In the genomic region with DNA sequence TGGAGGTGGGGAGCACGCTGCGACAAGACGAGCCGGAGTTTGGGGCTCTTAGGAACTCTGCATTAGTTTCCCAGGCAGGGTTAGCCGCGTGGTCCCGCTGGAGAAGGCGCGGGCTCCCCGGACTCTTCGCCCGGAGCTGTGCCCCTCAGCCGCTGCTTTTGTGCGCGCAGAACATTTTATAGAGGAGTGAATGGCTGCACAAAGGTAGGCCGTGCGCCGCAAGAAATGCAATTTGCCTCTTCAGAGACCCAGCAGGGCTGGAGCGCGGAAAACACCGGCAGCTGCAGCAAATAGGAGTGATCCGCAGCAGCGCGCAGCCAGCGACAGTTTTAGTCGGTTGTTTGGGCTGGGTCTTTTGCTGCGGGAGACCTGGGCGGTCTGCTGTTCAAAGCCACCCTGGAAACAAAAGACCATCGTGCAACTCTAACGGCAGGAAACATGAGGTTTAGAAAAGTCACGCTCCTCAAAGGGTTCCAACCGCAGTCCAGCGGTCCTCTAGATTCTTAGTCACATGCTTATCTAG, we compare ENCODE assay signal across 8 mouse cellular contexts. TPM values are rescaled to one million over a fixed set of nuclear protein-coding genes. Genes with fewer than 3 reads are reported as not detected.
DNase-seq lines count a peak whose midpoint lies in the region; ATAC-seq and TF ChIP-seq lines count a peak whose summit lies in the region.

A gene (minus strand): TSS at position 325 of the 523 bp plus-strand sequence.

- DNase-seq in kidney, adult 9 months = no peak
- no peak for DNase-seq in G1E (ENCODE audit: low spot score)
- DNase-seq in embryo, embryonic 9.5 days (ENCODE audit: extremely low spot score) = peak; percentile 70
- no peak for DNase-seq in heart, postnatal 4 days
- DNase-seq in MN1 (ENCODE audit: low spot score) = no peak

- H3K36me3 ChIP-seq in kidney, embryonic 14.5 days (ENCODE audit: control insufficient read depth, insufficient read depth, low read length) = no peaks in the 10 kb centered on the region
- H3K36me3 ChIP-seq in G1E (replicated peaks) = no peaks in the 10 kb centered on the region
- H3K36me3 ChIP-seq in limb, embryonic 13.5 days = no peaks in the 10 kb centered on the region
- H3K36me3 ChIP-seq in neural tube, embryonic 13.5 days = no peaks in the 10 kb centered on the region

- TF ChIP-seq CTCF in G1E (IDR thresholded peaks at IDR 0.05; ENCODE audit: low read depth, low read length) = no peak

- H3K9ac ChIP-seq in kidney, embryonic 14.5 days (ENCODE audit: low read depth, low read length) = peak within 1 kb of the TSS; percentile 23; the same call in 1 of the 2 replicates
- peak within 1 kb of the TSS; percentile 64 for H3K9ac ChIP-seq in limb, embryonic 13.5 days
- H3K9ac ChIP-seq in neural tube, embryonic 13.5 days = peak within 1 kb of the TSS; percentile 72

- no peaks in the 10 kb centered on the region for H3K4me1 ChIP-seq in kidney, embryonic 14.5 days (ENCODE audit: control insufficient read depth, insufficient read depth, low read length)
- H3K4me1 ChIP-seq in G1E (ENCODE audit: insufficient read depth, low read depth, low read length) = no peaks in the 10 kb centered on the region
- 0 out of 2 replicates have a peak, but pooled peaks cover 6% of the 10 kb centered on the region for H3K4me1 ChIP-seq in limb, embryonic 13.5 days
- H3K4me1 ChIP-seq in neural tube, embryonic 13.5 days (replicated peaks) = peaks cover 29% of the 10 kb centered on the region

- H3K27ac ChIP-seq in kidney, embryonic 14.5 days (ENCODE audit: low read depth, low read length) = no peak within 1 kb of the TSS
- H3K27ac ChIP-seq in limb, embryonic 13.5 days = no peak within 1 kb of the TSS
- H3K27ac ChIP-seq in neural tube, embryonic 13.5 days (replicated peaks) = peak within 1 kb of the TSS; percentile 61

- H3K4me2 ChIP-seq in kidney, embryonic 14.5 days (replicated peaks; ENCODE audit: low read depth, low read length) = peak within 1 kb of the TSS; percentile 56
- H3K4me2 ChIP-seq in limb, embryonic 13.5 days (replicated peaks) = peak within 1 kb of the TSS; percentile 85
- peak within 1 kb of the TSS; percentile 86 for H3K4me2 ChIP-seq in neural tube, embryonic 13.5 days

- ATAC-seq in kidney, embryonic 14.5 days (ENCODE audit: low FRiP score, low TSS enrichment) = peak; percentile 75; the same call in 1 of the 2 replicates
- ATAC-seq in G1E (ENCODE audit: extremely low read depth, insufficient number of reproducible peaks, low FRiP score, poor library complexity, severe bottlenecking) = no peak
- ATAC-seq in limb, embryonic 13.5 days (ENCODE audit: low FRiP score, low read depth) = peak; percentile 69
- peak; percentile 78 for ATAC-seq in neural tube, embryonic 13.5 days (ENCODE audit: low read depth)

- H3K27me3 ChIP-seq in kidney, embryonic 14.5 days (ENCODE audit: control insufficient read depth, insufficient read depth, low read length) = peaks cover 22% of the 10 kb centered on the region; the same call in 1 of the 2 replicates
- H3K27me3 ChIP-seq in G1E (ENCODE audit: insufficient read depth, low read length) = peaks cover 29% of the 10 kb centered on the region
- peaks cover 34% of the 10 kb centered on the region for H3K27me3 ChIP-seq in limb, embryonic 13.5 days
- H3K27me3 ChIP-seq in neural tube, embryonic 13.5 days = peaks cover 9% of the 10 kb centered on the region

- peaks cover 5% of the 10 kb centered on the region; the same call in 1 of the 2 replicates for H3K9me3 ChIP-seq in kidney, embryonic 14.5 days (ENCODE audit: control insufficient read depth, low read length)
- H3K9me3 ChIP-seq in G1E (replicated peaks) = no peaks in the 10 kb centered on the region
- peaks cover 5% of the 10 kb centered on the region; the same call in 1 of the 2 replicates for H3K9me3 ChIP-seq in limb, embryonic 13.5 days
- H3K9me3 ChIP-seq in neural tube, embryonic 13.5 days = peaks cover 9% of the 10 kb centered on the region; the same call in 1 of the 2 replicates

- under 1% methylated on average over 33 of the region's 33 CpGs for WGBS in kidney, embryonic 14.5 days
- 2% methylated on average over 33 of the region's 33 CpGs for WGBS in limb, embryonic 13.5 days
- WGBS in neural tube, embryonic 13.5 days = under 1% methylated on average over 33 of the region's 33 CpGs

- H3K4me3 ChIP-seq in kidney, embryonic 14.5 days (ENCODE audit: low read length) = peak within 1 kb of the TSS; percentile 43
- H3K4me3 ChIP-seq in G1E (ENCODE audit: low read depth, low read length) = no peak within 1 kb of the TSS
- peak within 1 kb of the TSS; percentile 50 for H3K4me3 ChIP-seq in limb, embryonic 13.5 days
- H3K4me3 ChIP-seq in neural tube, embryonic 13.5 days = peak within 1 kb of the TSS; percentile 50

RNA-seq across cellular contexts. Expression of the gene that starts here (rescaled TPM):
- 22.7 and 23.2 TPM in 2 replicates for polyA plus RNA-seq in kidney, embryonic 14.5 days (2014; fragmentation: Nextera tagmentation; extraction: Ambion mirVana)
- 235 and 288 TPM in 2 replicates for total RNA-seq in G1E (2014; fragmentation: Nextera tagmentation)
- 112 and 122 TPM in 2 replicates for total RNA-seq in G1E (2017)
- polyA plus RNA-seq in G1E (2012) = 81.2 and 95.3 TPM in 2 replicates
- total RNA-seq in heart, postnatal 4 days (2021) = 10 to 100 TPM; 11.7 to 12.5 TPM
- polyA plus RNA-seq in limb, embryonic 13.5 days (2015; fragmentation: Nextera tagmentation; extraction: Ambion mirVana) = 15.4 and 16.4 TPM in 2 replicates
- polyA plus RNA-seq in neural tube, embryonic 13.5 days (2015; fragmentation: Nextera tagmentation; extraction: Ambion mirVana) = 20.5 and 23.5 TPM in 2 replicates

Comparison
In these comparisons a context has a peak if more than half of its experiments do, and no peak if none do; other contexts are left out.
1. RNA of the gene that starts here (total RNA-seq): 112 to 288 TPM in G1E; 11.7 to 12.5 TPM in heart, postnatal 4 days; every median in the first group is over 4 times any median in the second.
2. Peak in every context shown above with its lines, with median percentiles within 50 percentile points of each other: H3K4me2 ChIP-seq and H3K9ac ChIP-seq.